Mouse (Mus musculus) left cerebral cortex, adult 18-20 months (tissue): ENCODE results near the gene H2-M5. TPM values are rescaled to one million over a fixed set of nuclear protein-coding genes. Genes with fewer than 3 reads are reported as not detected.

Experiments
- DNase-seq, 2 experiments: peaks; one replicate each; pipeline ENCODE4 v3.0.0; 2021 to 2022; ENCODE audit warnings: low spot score in 2 of 2, mixed read lengths in 1 of 2
- long read RNA-seq, 2 experiments: library from polyadenylated mRNA; stranded (forward); transcript quantifications; one replicate each; pipeline ENCODE4 v2.0.0; 2021
- total RNA-seq, 2 experiments: library from RNA; stranded (reverse); gene quantifications; 2 replicates each; pipeline ENCODE4 v1.2.3; 2021

Gene H2-M5
- 1 to 10 TPM; 1.1 to 1.4 TPM for total RNA-seq
- long read RNA-seq, experiment 1, result 0 reads
- long read RNA-seq, experiment 2, partial matches to known transcripts, result 0 of 1 reads
- long read RNA-seq, experiment 2, other reads (novel, unspliced or antisense), result 1 of 1 reads

GRCm38 (mm10) chr17:36989437-36989836 is at the start of gene H2-M5:
Gene H2-M5 (minus strand): TSS chr17:36989537.
- no peak for DNase-seq

DNA sequence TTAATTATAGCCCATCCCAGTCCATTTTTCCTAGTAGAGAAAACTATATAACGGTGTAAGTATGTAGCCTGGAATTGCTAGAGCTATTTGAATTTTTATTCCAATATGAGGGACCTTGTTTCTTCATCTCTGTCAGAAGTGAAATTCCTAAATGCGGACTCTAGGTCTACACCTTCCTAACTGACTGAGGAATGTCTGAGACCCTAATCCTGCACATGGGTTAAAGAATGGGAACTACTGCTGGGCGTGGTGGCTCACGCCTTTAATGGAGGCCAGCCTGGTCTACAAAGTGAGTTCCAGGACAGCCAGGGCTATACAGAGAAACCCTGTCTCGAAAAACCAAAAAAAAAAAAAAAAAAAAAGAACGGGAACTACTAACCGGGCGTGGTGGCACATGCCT is 39.8 kb upstream of the H2-M5 start:
- DNase-seq, result no peak

GRCm38 (mm10) chr17:37028683-37029120 is 39.4 kb upstream of the H2-M5 start:
- peak; percentile 93 to 94 for DNase-seq

GRCm38 (mm10) chr17:37028212-37028611 is 38.9 kb upstream of the H2-M5 start:
- no peak for DNase-seq

- no peak for DNase-seq
Measured at GRCm38 (mm10) chr17:37027486-37027885, 38.1 kb upstream of the H2-M5 start.

GRCm38 (mm10) chr17:37026425-37026824 is 37.1 kb upstream of the H2-M5 start:
- DNase-seq, result no peak

DNA sequence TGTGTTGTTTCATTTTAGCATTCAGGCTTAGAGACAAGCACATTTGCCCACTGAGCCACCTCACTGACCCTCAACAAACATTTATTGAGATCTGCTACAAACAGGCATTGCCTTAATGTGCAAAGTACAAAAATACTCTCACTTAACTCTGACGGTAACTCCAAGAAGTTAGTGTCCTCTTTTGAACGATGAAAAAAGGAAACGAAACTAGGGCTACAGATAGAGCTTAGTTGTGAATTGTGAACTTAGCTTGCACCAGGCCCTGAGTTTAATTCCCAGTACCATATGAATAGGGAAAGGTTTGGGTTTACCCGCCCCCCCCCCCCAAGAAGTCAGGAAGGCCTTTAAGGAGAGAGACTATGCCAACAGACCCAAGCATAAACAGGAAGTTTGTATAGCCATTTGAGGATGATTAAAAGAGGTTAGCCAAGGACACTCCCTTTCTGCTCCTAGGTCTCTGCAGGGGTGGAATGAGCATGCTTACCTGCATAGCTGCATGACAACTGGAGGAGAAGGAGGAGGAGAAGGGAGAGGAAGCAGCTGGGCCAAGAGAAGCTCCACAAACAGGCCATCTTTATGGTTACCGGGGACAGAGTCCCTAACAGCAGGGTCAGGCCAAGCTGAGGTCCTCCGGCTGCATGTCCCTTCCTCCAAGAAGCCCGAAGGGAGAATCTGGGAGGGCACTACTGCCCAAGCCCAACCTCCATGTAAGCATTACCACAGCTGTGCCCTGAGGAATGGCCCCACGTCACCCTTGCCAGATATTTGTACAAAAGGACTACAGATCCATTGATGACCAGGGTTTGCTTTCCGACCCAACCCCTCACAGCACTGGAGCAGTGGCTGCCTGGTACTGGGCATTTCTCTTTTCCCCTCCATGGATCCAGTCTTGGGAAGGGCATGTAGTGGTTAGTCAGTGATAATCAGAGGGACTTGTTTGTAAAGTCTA is 33.6 kb upstream of the H2-M5 start, which contains the start of gene Mog:
Gene Mog (minus strand): TSS at position 771 of the 949 bp plus-strand sequence.
- peak in 1 of 2 experiments; percentile 22 for DNase-seq

DNA sequence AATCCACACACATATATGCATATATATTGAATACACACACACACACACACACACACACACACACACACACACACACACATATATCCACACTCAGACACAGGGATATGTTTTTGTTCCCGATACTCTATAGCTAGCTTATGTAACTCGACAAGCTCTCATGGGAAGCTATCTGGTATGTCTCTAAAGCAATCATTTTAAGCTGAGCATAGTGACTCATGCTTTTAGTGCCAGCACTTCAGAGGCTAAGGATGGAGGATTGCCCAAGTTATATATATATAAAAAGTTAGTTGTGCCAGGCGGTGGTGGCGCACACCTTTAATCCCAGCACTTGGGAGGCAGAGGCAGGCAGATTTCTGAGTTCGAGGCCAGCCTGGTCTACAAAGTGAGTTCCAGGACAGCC is 29.9 kb upstream of the H2-M5 start:
- peak in 1 of 2 experiments; percentile 20 for DNase-seq

- peak in 1 of 2 experiments; percentile 15 for DNase-seq
Measured at GRCm38 (mm10) chr17:37018328-37018727, 29.0 kb upstream of the H2-M5 start.

DNA sequence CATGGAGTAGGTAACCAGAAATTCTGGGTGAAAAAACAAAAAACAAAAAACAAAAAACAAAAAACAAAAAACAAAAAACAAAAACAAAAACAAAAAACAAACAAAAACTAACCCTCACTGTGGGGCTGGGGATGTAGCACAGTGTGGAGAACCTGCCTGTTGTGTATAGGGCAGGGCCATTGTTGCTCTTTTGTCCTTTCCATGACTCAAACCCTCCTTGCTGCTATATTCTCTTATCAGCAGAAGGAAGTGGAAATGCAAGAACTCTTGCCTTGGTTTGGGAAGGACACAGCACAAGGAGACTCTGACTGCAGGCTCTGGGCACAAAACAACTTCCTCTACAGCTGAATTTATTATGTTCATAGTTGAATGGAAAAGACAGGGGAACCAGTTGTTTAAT is 27.0 kb upstream of the H2-M5 start:
- no peak for DNase-seq

DNA sequence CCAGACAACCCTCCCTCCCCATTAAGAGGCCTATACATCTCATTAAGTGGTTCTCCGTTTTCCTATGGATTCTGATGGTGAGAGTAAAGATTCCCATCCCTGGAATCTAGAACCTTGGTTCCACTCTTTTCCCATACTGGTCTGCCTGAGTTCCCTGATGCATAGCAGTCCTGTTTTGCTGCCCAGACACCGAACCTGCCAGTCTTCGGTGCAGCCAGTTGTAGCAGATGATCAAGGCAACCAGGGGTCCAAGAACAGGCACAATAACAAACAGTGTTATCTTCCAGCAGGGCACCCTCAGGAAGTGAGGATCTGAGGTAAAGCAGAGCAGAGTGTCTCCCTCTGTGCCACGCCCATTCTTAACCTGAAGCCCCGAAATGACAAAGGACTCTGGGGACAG is 22.8 kb upstream of the H2-M5 start:
- no peak for DNase-seq

- no peak for DNase-seq
Measured at GRCm38 (mm10) chr17:37011719-37012118, 22.4 kb upstream of the H2-M5 start.

- DNase-seq, result no peak
Measured at GRCm38 (mm10) chr17:37009460-37010042, 20.2 kb upstream of the H2-M5 start.

- no peak for DNase-seq
Measured at GRCm38 (mm10) chr17:37008161-37008560, 18.8 kb upstream of the H2-M5 start.

- DNase-seq, result no peak
Measured at GRCm38 (mm10) chr17:37003366-37003765, 14.0 kb upstream of the H2-M5 start.

GRCm38 (mm10) chr17:37002364-37003330 is 13.3 kb upstream of the H2-M5 start:
- peak; percentile 24 to 31 for DNase-seq

DNA sequence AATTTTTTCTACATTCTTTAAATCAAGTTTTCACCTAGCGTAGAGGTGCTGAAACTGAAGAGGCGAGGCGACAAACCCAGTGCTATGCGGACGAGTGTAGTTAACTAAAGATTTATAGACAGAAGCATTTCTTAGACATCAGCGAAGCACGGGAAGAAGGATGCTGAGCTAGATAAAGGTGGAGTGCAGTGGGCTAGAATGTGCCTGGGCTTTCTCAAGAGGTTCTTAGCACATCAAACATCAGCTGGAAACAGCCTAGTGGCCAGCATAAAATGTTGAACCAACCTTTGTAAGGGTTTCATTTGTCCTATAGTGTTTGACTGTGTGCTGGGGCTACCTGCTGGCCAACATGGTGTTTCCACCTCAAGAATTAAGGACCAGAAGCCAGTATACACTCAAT is 11.5 kb upstream of the H2-M5 start, which contains the start of gene Zfp57:
Gene Zfp57 (plus strand): TSS at position 301 of the 400 bp plus-strand sequence.
- no peak for DNase-seq

DNA sequence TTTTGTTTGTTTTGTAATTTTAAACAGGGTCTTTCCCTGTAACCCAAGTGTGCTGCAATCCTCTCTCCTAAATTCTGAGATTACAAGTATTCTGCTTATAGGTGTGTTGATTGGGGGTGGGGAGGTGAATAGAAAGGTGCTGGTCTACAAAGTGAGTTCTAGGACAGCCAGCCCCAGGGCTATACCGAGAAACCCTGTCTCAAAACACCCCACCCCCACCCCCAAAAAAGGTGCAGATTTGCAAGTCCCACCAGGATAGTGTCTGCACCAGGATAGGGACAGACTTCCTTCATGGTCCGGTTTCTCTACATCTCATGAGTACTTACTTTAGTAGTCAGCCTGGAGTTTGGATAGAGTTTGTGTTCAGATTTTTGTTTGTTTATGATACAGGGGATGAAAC is 9.1 kb upstream of the H2-M5 start:
- no peak for DNase-seq

- DNase-seq, result peak; percentile 73 to 88
Measured at GRCm38 (mm10) chr17:36997033-36997735, 7.8 kb upstream of the H2-M5 start.

GRCm38 (mm10) chr17:36995448-36995847 is 6.1 kb upstream of the H2-M5 start:
- DNase-seq, result no peak
